Mouse (Mus musculus): ENCODE measurements around the gene Rpl36a-ps1. TPM values are rescaled to one million over a fixed set of nuclear protein-coding genes. Genes with fewer than 3 reads are reported as not detected.

Rpl36a-ps1 gene
- polyA plus RNA-seq, 1 experiment from 2014 or later = 1.2 TPM

- peak overlapping the region; percentile 19; the same call in 1 of the 2 replicates for H3K4me2 ChIP-seq (replicated peaks; ENCODE audit: low read depth, low read length)
- no peaks in the 10 kb centered on the region for H3K9me3 ChIP-seq (ENCODE audit: low read length)
- no peak overlapping the region for H3K27ac ChIP-seq (ENCODE audit: low read length)
- H3K4me3 ChIP-seq (ENCODE audit: low read depth, low read length) = no peak overlapping the region
- no peaks in the 10 kb centered on the region for H3K36me3 ChIP-seq (ENCODE audit: insufficient read depth, low read length)
- peaks cover 3% of the 10 kb centered on the region; the same call in 1 of the 2 replicates for H3K4me1 ChIP-seq (ENCODE audit: insufficient read depth, low read depth, low read length)
- no peak for DNase-seq (ENCODE audit: low spot score)
- 15% methylated on average over 2 of the region's 2 CpGs for WGBS
- no peak overlapping the region for H3K9ac ChIP-seq (replicated peaks; ENCODE audit: low read depth)
- TF ChIP-seq EP300 (IDR thresholded peaks at IDR 0.05) (no peak), CTCF (IDR thresholded peaks at IDR 0.05) (no peak)
- ATAC-seq = no peak
- H3K27me3 ChIP-seq (replicated peaks; ENCODE audit: insufficient read depth, low read length) = no peaks in the 10 kb centered on the region
These were observed 16.8 kb upstream of the Rpl36a-ps1 start for GRCm38 (mm10) chr14:99010920-99011313.

- 28% methylated on average over 8 of the region's 8 CpGs for WGBS
- H3K27ac ChIP-seq (ENCODE audit: low read length) = no peak overlapping the region
These were observed 16.3 kb upstream of the Rpl36a-ps1 start for GRCm38 (mm10) chr14:99010224-99010919.

DNA sequence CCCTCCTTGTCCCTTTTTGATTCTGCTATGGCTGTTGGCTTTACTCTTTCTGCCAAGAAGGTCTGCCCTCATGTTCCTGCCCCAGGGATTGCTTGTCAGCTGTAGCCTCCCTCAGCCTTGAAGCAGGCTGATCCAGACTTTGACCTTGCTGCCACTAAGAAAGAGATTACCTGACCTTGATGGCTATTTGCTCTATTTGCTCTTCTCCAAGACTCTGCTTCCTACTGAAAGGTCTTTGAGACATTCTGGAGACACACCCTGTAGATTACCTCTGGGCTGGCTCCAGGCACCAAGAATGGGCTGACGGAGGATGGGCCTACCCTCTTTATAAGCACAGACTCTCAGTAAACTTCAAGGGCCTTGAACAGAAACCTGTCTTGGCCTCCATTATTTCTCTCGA, 1.6 kb downstream of the Rpl36a-ps1 start:
- TF ChIP-seq CTCF (IDR thresholded peaks at IDR 0.05) = no peak
- TF ChIP-seq EP300 (IDR thresholded peaks at IDR 0.05) = no peak
- Histone ChIP-seq H3K4me3 (ENCODE audit: low read depth, low read length) (no peak overlapping the region), H3K27ac (ENCODE audit: low read length) (no peak overlapping the region), H3K9ac (replicated peaks; ENCODE audit: low read depth) (no peak overlapping the region), H3K4me2 (replicated peaks; ENCODE audit: low read depth, low read length) (no peak overlapping the region), H3K27me3 (replicated peaks; ENCODE audit: insufficient read depth, low read length) (no peaks in the 10 kb centered on the region), H3K36me3 (ENCODE audit: insufficient read depth, low read length) (no peaks in the 10 kb centered on the region), H3K9me3 (ENCODE audit: low read length) (no peaks in the 10 kb centered on the region), H3K4me1 (ENCODE audit: insufficient read depth, low read depth, low read length) (no peaks in the 10 kb centered on the region)
- ATAC-seq (no peak), DNase-seq (ENCODE audit: low spot score) (no peak)
- 82% methylated on average over 2 of the region's 2 CpGs for whole genome bisulfite sequencing

More at GRCm38 (mm10) chr14:99010224-99010919, 16.3 kb upstream of the Rpl36a-ps1 start:
- DNase-seq (ENCODE audit: low spot score) (no peak), ATAC-seq (no peak)
- H3K4me3 ChIP-seq (ENCODE audit: low read depth, low read length) = no peak overlapping the region
- TF ChIP-seq EP300 (IDR thresholded peaks at IDR 0.05) = no peak
- TF ChIP-seq CTCF (IDR thresholded peaks at IDR 0.05) = no peak
- no peak overlapping the region for H3K9ac ChIP-seq (replicated peaks; ENCODE audit: low read depth)
- no peaks in the 10 kb centered on the region for H3K27me3 ChIP-seq (replicated peaks; ENCODE audit: insufficient read depth, low read length)
- H3K4me2 ChIP-seq (replicated peaks; ENCODE audit: low read depth, low read length) = peak overlapping the region; percentile 19; the same call in 1 of the 2 replicates
- no peaks in the 10 kb centered on the region for H3K9me3 ChIP-seq (ENCODE audit: low read length)
- no peaks in the 10 kb centered on the region for H3K36me3 ChIP-seq (ENCODE audit: insufficient read depth, low read length)
- peaks cover 3% of the 10 kb centered on the region; the same call in 1 of the 2 replicates for H3K4me1 ChIP-seq (ENCODE audit: insufficient read depth, low read depth, low read length)

GRCm38 (mm10) chr14:98990636-98991035, 3.5 kb downstream of the Rpl36a-ps1 start:
- no peak for ATAC-seq

GRCm38 (mm10) chr14:98989818-98990217, 4.3 kb downstream of the Rpl36a-ps1 start:
- Histone ChIP-seq H3K27ac (ENCODE audit: low read length) (no peak overlapping the region), H3K9ac (replicated peaks; ENCODE audit: low read depth) (no peak overlapping the region), H3K4me1 (ENCODE audit: insufficient read depth, low read depth, low read length) (no peaks in the 10 kb centered on the region), H3K36me3 (ENCODE audit: insufficient read depth, low read length) (no peaks in the 10 kb centered on the region), H3K9me3 (ENCODE audit: low read length) (no peaks in the 10 kb centered on the region), H3K4me2 (replicated peaks; ENCODE audit: low read depth, low read length) (no peak overlapping the region), H3K27me3 (replicated peaks; ENCODE audit: insufficient read depth, low read length) (no peaks in the 10 kb centered on the region), H3K4me3 (ENCODE audit: low read depth, low read length) (no peak overlapping the region)
- DNase-seq (ENCODE audit: low spot score) = no peak
- no peak for ATAC-seq
- WGBS = 39% methylated on average over 3 of the region's 3 CpGs
- no peak for TF ChIP-seq CTCF (IDR thresholded peaks at IDR 0.05)

More at GRCm38 (mm10) chr14:98990636-98991035, 3.5 kb downstream of the Rpl36a-ps1 start:
- no peak overlapping the region for H3K9ac ChIP-seq (replicated peaks; ENCODE audit: low read depth)
- H3K9me3 ChIP-seq (ENCODE audit: low read length) = no peaks in the 10 kb centered on the region
- 53% methylated on average over 3 of the region's 3 CpGs for WGBS
- no peaks in the 10 kb centered on the region for H3K36me3 ChIP-seq (ENCODE audit: insufficient read depth, low read length)
- no peak overlapping the region for H3K4me3 ChIP-seq (ENCODE audit: low read depth, low read length)
- H3K27me3 ChIP-seq (replicated peaks; ENCODE audit: insufficient read depth, low read length) = no peaks in the 10 kb centered on the region
- H3K4me1 ChIP-seq (ENCODE audit: insufficient read depth, low read depth, low read length) = no peaks in the 10 kb centered on the region
- H3K27ac ChIP-seq (ENCODE audit: low read length) = no peak overlapping the region
- H3K4me2 ChIP-seq (replicated peaks; ENCODE audit: low read depth, low read length) = no peak overlapping the region
- DNase-seq (ENCODE audit: low spot score) = no peak
- TF ChIP-seq EP300 (IDR thresholded peaks at IDR 0.05) (no peak), CTCF (IDR thresholded peaks at IDR 0.05) (no peak)

DNA sequence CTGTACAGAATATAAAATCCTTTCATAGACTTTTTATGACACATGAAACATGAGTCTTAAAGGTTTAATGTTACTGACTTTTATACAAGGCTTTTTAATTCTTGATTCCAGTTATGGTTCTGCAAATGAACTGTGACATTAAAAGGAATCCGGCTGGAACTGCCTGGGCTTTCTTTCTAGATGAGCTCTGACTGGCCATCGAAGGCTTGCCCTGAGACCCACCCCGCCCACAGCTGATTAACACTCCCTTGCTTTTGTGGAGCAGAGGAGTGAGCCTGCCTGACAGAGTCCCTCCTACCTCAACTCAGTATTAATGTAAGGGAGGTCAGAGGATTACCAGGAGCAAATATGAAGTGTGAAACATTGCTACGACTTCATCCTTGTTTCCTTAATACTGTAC, 22.2 kb downstream of the Rpl36a-ps1 start:
- H3K4me3 ChIP-seq (ENCODE audit: low read depth, low read length) = no peak overlapping the region
- no peaks in the 10 kb centered on the region for H3K36me3 ChIP-seq (ENCODE audit: insufficient read depth, low read length)
- WGBS = 38% methylated on average over 4 of the region's 4 CpGs
- no peak overlapping the region for H3K4me2 ChIP-seq (replicated peaks; ENCODE audit: low read depth, low read length)
- H3K9me3 ChIP-seq (ENCODE audit: low read length) = no peaks in the 10 kb centered on the region
- H3K27ac ChIP-seq (ENCODE audit: low read length) = no peak overlapping the region
- TF ChIP-seq CTCF (IDR thresholded peaks at IDR 0.05) = no peak
- DNase-seq (ENCODE audit: low spot score) (no peak), ATAC-seq (no peak)
- H3K4me1 ChIP-seq (ENCODE audit: insufficient read depth, low read depth, low read length) = no peaks in the 10 kb centered on the region
- no peaks in the 10 kb centered on the region for H3K27me3 ChIP-seq (replicated peaks; ENCODE audit: insufficient read depth, low read length)
- no peak overlapping the region for H3K9ac ChIP-seq (replicated peaks; ENCODE audit: low read depth)

All from lung, postnatal 0 days (tissue).